Mouse (Mus musculus) thymus, postnatal 14 days (tissue): ENCODE measurements around the gene Asap2.
A peak's percentile ranks its signal among the peaks of the same experiment; 100 is the strongest.

Experiments
- DNase-seq: peaks from one replicate; pipeline ENCODE4 v3.0.0; 2021

The Asap2 gene

DNA sequence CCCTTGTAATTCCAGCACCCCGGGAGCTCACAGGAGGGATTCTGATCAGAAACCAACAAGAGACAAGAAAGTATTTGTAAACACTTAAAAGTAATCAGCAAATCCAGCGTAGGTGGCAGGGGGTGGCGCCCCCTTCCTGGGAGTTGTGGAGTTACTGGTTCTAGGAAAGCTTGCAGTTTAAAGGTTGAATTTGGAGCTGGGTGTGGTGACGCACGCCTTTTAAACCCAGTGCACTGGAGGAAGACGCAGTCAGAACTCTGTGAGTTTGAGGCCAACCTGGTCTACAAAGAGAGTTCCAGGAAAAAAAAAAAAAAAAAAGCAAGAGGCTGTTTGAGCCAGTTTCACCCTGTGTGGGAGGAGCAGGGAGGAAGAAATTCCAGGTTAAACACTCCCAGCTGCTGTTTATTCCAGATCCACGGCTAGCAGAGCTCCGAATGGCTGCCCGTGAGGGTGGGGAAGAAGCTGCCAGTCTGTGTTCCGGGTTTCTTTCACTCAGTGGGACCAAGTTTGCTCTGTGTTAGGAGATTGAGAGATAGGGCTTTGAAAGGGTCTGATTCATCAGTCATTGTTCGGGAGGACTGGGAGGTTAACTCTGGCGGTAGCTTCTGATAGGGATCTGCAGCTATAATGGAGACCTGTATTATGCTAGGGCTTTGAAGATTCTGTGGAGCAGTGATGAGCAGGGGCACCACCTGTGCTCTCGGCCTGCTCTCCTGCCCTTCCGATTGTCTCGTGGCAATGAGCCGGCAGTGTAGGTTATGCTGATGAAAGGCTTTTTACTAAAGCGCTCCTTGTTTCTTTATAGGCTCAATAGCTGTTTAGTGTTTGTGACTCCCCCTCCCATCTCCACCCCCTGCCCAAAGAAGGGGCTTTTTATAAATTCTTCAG lies 144.0 kb downstream of the Asap2 start:
- peak; percentile 30 for DNase-seq

DNA sequence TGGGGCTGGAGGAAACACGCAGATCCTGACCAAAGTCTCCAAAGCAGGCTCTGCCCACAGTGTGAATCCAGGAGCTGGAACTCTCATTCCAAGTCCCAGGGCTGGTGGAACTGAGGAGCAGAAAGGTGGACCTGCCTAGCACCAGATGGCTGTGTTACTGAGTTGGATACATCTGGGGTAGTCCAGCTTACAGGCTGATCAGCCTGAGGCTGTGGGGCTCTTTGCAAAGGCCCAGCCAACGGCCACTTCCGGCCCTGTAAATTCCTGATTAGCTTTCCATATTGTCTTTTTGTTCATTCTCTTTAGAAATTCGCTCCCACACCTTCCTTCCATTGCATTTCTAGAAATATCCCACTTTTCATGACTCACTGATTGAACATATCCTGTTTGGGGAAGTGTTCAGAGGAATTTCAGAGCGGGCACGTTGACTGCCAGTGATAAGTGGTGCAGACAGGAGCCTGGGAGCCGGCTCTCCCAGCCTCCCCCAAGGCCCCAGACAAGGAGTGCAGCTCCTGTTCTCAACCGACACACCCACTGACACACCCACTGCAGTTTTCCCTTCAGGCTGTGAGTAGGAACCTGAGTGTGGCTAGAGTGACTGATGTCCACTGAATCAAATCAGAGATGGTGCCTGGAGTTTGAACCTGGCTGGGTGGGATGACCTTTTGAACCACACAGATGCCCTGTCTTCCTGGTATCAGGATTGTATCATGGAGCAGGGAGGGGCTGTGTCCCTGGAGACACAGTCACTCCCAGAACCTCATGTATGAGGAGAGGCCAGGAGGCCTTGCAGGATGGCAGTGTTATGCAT lies 145.6 kb downstream of the Asap2 start:
- no peak for DNase-seq

DNA sequence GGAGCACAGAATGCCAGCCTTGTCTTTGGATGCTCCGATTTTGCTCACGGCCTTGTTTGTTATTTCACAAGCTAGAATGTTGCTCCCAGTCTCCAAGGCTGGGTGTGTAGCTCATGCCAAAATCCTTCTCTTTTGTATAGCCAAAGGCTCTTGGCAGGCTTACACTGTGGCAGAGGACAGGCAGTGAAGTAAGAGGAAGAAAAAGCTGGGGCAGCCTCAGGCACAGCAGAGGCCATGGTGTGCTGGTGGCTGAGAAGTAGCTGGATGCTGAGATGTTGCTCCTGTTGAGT lies 146.1 kb downstream of the Asap2 start:
- no peak for DNase-seq

DNA sequence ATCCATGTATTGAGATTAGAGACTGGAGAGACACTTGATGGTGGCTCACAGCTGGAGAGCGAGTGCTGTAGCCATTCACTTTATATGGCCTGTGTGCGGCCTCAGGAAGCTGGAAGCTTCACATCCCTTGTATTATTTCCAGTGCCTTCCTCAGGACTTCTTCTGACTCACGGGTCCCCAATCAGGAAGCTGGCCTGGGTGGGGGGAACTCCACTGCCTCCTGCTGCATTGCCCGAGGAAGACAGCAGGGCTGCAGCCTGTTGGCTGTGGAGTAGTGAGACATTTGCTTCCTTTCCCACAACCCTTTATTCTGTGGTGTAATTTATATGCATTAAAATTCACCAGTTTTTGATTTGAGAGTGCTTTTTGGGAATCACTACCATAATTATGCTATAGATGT lies 149.3 kb downstream of the Asap2 start:
- no peak for DNase-seq

DNA sequence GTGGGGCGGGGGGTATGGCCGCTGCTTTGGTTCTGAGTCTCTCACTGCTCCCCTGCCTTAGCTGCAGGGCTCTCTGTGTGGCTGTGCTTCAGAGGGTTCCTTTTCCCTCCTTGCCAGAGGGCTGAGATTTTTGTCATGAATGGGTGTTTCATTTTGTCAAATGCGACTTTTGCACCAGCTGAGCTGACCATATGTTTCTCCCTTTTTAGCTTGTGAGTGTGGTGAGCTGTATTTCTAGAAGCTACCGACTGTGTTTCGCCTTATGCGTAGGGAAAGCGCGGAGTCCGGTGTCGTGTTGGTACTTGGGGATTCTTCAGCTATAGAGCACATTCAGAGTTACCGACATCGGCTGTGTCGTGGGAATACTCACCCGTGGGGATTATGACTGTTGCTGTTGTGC lies 149.9 kb downstream of the Asap2 start:
- no peak for DNase-seq

DNA sequence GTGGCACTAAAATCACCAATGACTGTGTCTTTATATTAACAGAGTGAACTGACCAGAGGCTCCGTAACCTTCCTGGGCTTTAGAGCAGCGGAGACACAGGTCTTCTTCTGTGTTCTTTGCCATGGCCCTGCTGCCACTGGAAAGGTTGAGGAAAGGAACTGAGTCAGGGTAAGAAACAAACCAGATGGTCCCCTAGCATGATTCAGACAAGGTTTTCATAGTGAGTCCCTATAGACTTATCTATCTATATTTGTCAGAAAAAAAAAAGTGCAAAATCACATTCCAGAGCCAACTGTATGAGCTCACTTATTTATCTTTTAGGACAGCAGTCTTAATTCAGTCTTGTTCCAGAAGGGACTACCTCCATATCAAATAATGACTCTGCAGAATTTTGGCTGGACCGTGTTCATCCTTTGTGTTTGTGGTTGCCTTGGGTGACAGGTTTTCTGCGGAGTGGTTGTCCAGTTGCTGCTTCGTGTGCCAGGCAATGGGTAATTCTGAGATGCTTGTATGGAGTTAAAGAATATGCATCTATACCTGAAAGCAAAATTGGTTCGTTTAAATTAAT lies 150.6 kb downstream of the Asap2 start:
- DNase-seq: no peak

DNA sequence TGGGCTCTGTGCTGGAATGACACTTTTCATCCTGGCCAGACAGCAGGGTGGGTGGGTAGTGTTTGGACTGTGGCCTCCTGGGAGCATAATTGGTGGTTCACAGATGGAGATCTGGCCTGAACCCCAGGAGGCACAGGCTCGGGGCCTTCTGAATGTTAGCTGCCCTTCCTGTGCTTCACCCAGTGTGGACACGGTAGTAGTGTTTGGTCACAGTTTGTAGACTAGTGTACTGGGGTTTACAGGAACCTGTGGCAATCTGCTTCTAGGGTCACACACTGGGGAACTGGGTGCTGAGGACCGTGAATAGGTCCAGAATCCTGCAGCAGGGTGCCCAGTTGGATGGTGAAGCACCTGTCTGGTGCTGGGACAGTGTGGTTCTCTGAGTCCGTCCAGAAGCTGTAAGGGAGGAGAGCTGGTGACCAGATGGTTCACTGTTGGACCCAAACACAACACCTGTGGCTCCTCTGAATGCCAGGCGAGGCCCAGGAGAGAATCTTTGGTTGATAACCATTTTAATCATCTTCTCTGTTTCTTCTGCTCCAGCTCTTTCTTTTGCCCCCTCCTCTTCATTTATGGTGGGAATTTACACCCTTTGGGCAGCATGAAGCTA lies 151.5 kb downstream of the Asap2 start:
- DNase-seq: no peak

DNA sequence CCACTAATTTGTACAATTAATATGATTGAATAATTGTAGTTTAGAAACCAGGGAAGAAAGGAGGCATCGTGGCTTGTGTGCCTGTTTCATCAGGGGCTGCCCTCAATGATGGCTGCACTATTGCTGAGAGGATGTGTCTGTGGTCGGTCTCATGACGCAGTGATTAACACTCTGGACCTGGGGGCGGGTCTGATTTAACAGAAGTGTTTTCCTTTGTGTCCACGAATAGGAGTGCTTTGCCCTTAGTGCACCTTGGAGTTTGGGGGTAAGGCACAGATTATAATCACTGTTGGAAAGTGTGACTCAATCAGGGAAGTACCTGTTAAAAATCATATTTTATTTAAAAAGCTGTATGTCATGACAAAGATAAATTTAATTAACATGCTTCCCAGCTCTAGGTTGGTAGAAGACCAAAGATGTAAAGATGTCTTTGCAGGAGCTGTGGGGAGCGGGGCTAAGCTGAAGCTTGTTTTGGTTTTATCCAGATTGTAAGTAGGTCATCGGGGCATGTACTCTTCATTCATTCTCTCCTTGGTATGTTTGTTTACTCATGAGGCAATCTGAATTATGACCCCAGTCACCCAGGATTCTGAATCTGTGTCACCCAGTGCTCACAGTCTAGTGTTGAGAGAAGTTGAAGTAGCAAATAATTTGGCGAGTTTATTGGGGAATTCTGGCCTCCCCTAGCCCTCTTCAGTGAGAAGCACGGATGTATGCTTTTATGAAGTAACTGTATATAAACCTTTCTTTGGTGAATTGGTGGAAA lies 152.4 kb downstream of the Asap2 start:
- no peak for DNase-seq

DNA sequence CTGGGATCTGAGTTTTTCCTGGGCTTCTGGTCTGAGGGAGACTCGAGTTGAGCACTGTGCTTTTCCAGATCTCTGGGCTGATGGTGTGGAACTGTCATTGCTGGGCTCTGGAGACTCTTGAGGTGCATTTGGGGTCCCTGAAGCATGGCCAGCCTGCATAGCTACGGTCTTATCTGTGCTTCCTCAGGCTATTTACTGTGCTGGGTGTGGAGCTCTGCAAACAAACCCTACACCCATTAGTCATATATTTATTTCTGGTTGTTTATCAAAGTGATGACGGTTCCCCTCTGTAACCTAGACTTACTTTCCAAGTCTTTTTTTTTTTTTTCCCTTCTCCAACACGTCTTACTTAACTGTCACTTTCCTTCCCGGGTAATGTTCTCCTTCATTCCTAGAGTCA lies 154.3 kb downstream of the Asap2 start:
- no peak for DNase-seq

DNA sequence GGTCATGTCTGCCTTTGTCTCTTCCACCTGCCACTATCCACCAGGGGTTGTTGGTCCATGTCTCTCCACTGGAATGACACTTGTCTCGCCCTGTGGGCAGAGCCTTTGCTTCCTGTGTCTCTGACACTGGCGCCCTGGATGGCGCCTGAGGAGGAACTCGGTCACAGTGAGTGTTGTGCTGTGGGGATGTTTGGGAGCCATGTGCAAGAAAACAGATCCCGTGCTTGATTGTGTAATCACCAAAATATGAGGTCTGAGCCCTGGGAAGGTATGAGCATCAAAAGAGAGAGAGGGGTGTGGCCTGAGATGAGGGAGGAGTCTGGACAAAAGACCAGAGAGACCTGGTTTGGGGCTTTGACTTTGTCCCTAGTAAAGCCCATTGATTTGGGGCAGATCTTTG lies 154.8 kb downstream of the Asap2 start:
- no peak for DNase-seq

DNA sequence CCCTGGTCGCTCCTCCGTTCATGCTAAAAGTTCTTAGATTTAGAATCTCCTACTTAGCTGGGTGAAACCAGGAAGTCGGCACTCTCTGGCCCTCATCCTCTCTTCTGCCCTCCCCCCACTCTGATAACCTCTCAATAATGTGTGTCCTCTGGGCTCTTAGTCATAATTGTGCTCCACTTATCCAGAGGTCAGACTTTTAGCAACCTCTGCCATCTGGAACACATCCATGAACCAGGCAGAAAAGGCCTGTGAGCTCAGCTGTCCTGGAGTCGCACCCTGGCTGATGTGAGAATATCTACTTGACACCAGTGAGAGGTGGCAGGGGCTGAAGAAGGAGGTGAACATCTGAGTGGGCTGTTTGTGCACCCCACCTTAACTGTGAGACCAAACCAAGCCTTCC lies 156.6 kb downstream of the Asap2 start:
- no peak for DNase-seq

DNA sequence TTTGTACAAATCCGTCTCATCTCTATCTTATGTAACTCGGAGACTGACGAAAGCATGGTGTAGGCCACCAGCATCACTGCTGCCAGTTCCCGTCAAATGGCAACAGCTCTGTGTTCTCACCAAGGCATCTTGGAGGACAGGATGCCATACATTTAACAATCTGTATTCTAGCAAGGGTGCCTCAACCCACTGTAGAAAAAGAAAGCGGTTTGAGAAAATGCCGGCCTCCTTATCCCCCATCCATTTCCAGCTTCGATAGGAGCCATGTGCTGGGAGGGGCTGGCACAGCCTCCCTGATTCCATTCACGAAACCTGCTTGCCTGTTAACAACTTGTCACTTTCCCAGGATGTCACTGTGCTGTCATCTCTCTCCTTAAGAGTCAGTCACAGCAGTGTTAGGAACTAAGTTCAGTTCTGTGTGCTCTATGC lies 163.0 kb downstream of the Asap2 start:
- no peak for DNase-seq

DNA sequence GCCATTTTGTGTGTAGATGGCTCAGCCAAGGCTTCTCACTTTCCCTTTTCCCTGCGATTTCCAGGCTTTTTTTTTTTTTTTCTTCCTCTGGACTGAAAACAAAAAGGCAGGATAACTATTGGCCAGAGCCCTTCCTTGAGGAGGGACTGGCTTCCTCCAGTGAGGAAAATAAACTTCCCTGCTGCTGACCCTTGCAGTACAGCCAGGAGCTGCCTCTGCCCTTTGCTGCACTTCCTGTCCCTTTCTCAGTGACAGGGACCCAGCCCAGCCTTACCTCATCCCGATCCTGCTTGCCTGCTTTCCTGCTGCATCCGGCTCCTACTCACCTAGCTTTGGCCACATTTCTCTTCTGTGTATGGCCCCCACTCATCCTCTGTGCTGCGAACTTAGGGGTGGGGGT lies 164.8 kb downstream of the Asap2 start:
- DNase-seq: no peak

DNA sequence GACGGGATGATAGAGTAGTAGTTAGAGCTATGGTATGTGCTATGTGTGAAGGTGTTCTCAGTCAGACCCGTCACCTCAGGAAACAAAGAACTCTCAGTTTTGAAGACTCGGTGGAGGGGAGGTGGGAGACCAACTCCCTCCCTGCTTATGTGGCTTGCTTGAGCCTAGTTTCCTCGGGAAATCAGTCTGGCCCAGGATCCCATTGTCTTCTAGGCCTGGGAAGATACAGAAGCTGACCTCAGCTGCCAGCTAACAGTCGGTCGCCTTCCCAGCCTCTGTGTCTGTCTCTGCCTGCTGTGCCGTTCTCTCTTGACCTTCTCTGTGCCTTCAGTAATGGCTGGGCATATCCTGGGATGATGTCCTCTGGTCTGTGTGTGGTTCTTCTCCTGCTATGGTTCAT lies 169.0 kb downstream of the Asap2 start:
- DNase-seq: no peak

DNA sequence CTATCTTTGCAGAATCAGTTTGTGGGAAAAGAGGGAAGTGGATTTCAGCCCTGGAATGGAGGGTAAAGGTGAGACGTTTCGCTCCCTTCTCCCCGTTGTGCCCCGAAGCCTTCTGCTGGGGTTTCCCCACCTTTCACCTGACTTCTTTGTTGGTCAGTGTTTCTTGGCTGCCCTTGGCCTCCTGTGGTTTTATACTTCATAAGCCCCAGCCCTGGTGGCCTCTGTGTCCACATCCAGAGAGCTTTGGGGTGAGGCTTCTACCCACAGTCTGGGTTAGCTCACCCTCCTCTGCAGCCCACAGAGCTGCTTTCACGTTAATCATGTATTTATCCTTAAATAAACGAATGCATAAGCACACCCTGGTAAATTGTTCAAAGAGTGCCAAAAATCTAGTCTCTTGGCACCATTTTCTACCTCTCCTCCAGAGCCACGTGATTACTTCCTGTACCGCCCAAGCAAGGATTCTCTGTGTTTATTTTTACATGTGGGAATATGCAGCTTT lies 170.1 kb downstream of the Asap2 start:
- no peak for DNase-seq

DNA sequence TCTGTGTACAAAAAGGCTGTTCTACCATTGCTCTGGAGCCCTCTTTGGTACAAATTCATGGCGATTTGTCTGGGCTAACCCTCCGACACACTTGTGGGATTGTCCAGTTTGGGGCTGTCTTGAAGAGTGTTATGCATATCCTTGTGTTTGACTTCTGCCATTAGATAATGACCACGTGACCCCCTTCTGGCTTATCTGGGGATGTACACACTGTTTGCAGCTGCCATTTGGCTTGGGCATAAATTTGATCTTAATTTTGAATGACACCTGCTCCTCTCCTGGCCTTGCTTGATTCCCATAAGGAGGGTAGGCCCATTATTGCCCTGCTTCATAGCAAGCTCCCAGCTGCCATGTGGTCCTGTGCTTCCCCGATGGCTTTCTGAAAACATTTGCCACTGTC lies 171.6 kb downstream of the Asap2 start:
- no peak for DNase-seq

DNA sequence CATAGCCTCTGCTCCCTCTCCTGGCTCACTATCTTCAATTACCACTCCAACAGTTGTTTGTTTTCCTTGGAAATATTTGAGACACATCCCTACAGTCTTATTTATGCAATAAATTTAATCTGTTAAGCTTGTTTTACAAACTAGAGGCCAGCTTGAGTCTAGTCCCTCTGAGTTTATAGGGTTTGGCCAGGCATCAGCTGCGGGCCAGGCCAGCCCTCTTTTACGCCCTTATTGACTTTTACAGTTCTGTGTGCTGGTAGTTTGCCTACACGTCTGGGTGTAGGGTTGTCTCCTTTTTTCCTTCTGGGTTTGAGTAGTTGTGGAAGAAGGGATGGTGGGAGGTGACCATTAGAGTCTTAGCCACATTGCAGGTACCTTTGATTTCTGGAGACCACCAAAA lies 173.4 kb downstream of the Asap2 start:
- no peak for DNase-seq

DNA sequence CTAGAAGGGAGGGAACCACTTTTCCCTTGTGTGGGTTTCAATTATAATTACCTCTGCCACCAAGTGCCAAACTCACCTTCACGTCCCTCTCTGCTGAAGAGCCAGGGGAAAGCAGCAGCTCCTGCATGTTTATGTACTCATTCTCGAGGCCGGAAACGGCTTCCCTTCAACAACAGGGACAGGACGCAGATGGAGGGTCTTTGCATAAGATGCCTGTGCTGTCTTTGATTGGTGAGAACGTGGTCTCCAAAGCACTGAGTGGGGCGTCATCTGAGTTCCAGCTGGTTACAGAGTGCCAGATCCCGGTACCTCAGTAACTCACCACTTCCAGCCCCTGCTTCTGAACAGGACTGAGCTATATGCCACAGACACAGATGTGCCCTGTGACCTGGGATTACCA lies 174.0 kb downstream of the Asap2 start:
- no peak for DNase-seq

DNA sequence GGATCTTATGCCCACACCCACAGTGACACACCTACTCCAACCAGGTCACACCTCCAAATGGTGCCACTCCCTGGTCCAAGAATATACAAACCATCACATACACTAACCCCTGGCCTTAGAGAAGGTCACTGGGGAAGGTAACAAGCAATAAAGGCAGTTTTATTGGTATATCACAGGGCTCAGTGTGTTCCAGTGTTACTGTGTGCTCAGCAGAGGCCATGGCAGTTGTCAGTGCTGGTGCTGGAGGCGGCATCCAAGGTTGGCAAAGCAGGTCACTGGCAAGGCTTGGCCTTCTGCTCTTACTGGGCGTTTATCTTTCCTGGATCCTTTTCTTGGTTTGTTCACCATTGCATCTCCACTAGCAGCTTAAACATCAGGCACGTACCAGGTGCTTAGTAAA lies 174.9 kb downstream of the Asap2 start:
- DNase-seq: no peak

DNA sequence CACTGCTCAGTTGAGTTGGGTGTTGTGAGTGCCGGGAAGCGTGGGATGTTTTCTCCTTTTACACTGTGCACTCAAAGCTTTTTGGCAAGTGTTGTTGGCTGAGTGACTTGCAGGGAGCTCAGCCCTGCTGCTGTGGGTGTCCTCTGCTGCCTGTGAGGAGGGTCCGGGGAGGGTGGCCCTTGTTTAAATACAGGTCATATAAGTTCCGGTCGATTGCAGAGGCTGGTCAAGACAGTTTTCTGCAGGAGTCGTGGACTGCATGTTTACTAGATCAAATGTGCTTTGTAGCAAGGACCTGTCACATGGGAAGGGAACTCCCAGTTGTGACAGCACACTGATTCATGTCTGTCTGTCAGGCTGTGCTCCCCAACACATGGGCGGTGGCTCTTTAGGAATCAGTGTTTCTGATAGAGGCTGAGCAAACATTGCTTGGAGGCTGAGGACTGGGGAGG lies 175.7 kb downstream of the Asap2 start:
- no peak for DNase-seq

DNA sequence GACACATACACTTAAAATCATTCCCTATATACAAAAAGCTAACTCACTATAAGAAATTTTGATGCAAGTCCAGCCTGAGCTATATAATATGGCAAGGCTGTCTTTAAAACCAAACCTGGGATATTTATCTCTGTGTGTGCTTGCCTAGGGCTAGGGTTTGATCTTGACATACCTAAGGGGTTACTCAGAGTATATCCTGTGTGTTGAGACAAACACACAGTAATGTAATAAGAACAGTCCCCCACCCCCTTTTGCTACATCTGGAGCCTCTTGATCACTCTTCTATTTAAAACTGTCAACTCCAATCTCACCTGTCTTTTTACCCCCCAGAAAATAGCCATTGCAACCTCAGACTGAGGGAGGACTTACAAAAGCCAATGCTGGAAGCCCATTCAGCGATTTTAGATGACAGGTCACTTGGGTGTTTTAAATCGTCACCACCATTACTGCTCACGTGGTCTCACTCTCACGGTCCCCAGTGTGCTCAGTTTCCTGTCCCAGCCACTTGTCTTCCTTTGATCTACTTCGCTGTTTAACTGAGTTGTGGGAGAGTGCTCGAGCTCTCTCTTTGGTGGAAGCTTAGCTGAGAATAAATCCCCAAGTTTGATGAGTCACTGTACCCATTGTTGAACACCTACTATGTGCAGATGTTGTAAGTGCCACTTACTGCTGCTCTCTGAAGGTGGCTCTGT lies 176.8 kb downstream of the Asap2 start:
- peak; percentile 51 for DNase-seq

DNA sequence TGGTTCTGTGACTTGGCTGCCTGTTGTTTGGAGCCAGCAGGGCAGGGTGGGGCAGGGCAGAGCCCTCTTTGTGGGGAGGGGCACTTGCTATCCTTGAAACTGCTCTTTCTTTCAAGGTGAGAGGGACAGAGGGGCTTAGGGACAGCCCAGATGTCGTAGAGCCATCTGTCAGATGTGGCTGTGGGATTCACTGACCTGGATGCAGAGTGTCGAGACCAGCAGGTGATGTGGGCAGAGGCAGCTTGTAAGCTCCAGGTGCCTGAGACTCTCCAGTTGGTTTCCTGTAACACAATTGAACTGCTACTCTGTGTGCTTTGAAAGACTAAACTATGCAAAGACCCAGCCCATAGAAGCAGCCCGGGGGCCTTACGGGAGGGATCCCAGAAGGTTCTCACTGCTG lies 177.5 kb downstream of the Asap2 start:
- peak; percentile 46 for DNase-seq
